Mouse (Mus musculus): ENCODE results near the gene Fmnl3.

- TF ChIP-seq CTCF (IDR thresholded peaks at IDR 0.05; ENCODE audit: borderline replicate concordance, insufficient read depth, low read depth, low read length) (no peak), POLR2A (IDR thresholded peaks at IDR 0.05; ENCODE audit: borderline replicate concordance, insufficient read depth, low read length) (no peak)
Observed at GRCm38 (mm10) chr15:99320168-99320674, 50.1 kb downstream of the Fmnl3 start.
